Mouse (Mus musculus) heart, postnatal 36 days (tissue): ENCODE measurements around the gene Xxylt1. TPM values are rescaled to one million over a fixed set of nuclear protein-coding genes. Genes with fewer than 3 reads are reported as not detected.
"Not testable (repeated sequence)": the region's sequence is repeated elsewhere in the genome, so short reads cannot be mapped to it uniquely, and the experiment has no call there.

Experiments
- DNase-seq, 2 experiments: peaks; one replicate each; pipeline ENCODE4 v3.0.0; 2021 to 2022
- intact Hi-C: fragments of 180-260 bp; cut with DNase I; formaldehyde crosslinking; loops from one replicate; pipeline ENCODE4 v1.15.1; 2025
- total RNA-seq, 2 experiments: library from RNA; stranded (reverse); gene quantifications; 2 replicates each; pipeline ENCODE4 v1.2.3; 2021

Xxylt1 gene
- total RNA-seq, 2 experiments from 2014 or later: 11.6 to 12.5 TPM

DNA sequence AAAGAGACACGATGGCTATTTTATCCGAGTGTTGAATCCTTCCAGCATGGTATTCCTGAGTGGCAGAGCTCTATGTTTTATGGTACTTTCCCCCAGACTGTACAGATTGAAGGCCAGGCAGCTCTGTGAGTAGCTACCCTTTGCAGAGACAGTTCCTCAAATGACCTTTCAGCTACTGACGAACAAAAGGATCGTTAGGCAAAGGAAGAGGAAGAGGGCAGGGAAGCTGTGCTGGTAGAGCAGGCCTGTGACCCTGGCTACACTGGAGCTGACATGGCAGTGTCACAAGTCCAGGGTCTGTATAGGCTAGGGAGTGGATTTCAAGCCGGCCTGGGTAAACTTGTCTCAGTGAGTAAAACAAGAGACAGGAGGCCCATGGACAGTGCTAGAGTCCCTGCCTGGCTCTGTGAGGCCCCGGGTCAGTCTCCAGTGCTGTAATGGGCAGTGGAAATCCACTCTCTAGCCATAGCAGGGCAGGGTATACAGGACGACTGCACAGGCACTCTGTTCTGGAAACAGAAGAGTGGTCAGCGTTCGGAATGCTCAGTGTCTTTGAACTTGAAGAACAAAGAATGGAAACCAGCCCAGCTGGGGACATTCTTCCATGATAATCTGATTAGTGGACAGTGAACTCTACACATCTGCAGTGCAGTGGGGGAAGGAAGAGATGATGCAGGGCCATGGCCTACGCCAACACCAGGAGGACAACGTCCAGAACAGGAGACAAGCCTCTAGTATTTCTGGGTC lies 51.3 kb downstream of the Xxylt1 start:
- DNase-seq: no peak
- intact Hi-C loops: loop anchor here (2.0 kb wide), 1 partner anchor 37 kb away; no protein-coding TSS in a partner anchor

DNA sequence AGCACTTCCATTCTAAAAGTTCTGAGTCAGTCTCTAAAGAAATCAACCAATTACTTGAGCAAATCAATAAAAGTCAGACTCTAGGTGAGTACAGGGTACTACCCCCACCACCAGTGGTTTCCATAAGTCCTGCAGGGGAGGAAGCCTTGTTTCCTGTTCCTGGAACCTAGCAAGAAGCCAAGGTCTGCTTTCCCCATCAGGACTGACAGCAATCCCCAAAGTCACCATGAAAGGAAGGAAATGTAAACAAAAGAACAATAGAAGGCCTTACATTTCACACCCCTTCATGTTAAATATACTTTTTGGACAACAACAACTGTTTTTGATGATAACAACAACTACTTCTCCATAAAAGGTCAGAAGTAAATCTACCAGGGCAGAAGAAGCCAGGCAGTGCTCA lies 53.6 kb downstream of the Xxylt1 start:
- intact Hi-C loops: loop anchor here (2.0 kb wide), 1 partner anchor 39 kb away; no protein-coding TSS in a partner anchor
- no peak for DNase-seq

DNA sequence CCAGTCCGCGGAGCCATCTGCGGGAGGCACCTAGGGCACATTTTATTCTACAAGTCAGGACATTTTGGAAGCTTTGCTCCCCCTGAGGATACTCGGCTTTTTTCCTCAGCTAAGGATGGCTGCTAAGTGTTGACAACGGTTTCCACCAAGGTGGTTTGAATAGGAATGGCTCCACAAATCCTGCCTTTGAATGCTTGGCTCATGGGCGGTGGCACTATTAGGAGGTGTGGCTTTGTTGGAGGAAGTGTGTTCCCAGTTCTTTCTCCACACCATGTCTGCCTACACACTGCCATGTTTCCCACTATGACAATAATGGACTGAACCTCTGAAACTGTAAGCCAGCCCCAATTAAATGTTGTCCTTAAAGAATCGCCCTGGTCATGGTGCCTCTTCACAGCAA lies 55.7 kb downstream of the Xxylt1 start:
- no peak for DNase-seq
- intact Hi-C loops: loop anchor here (2.0 kb wide), 1 partner anchor 19 kb away; no protein-coding TSS in a partner anchor

DNA sequence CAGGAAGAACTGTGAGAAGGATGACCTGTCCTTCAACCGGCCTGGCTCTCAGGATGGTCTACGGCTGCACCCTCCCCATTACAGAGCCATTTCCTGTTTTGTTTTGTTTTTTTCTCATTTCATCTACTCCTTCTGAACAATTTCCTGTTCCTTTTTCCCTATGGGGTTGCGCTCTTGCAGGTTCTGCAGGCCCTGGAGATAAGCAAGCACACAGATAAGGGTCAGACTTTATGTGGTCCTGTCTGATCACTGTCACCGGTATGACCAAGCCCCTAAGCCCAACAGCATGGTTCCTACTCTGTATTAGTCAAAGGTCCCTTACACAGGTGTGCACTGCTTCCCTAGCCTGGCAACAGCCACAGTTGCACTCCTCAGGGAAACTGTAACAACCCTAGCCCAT lies 56.2 kb downstream of the Xxylt1 start:
- DNase-seq: no peak
- intact Hi-C loops: loop anchor here (2.0 kb wide), 1 partner anchor 18 kb away; no protein-coding TSS in a partner anchor

DNA sequence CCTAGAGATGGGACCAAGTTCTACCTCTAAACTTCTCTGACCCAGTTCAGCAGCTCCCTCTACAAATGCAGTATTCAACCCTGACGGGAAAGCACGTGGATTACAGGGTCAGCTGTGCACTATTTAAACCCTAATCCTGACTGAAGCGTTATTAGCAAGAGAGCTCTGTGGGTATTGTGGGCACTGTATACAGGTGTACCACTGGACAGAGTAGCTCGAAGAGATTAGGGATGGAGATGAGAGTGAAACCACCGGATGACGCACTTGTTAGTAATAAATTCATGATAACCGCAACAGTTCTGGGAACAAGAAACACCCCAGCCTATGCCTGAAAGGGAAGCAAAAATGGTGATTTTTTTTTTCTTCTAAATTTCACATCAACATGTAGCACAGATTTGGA lies 57.0 kb downstream of the Xxylt1 start:
- intact Hi-C loops: loop anchor here (2.0 kb wide), 1 partner anchor 17 kb away; no protein-coding TSS in a partner anchor

DNA sequence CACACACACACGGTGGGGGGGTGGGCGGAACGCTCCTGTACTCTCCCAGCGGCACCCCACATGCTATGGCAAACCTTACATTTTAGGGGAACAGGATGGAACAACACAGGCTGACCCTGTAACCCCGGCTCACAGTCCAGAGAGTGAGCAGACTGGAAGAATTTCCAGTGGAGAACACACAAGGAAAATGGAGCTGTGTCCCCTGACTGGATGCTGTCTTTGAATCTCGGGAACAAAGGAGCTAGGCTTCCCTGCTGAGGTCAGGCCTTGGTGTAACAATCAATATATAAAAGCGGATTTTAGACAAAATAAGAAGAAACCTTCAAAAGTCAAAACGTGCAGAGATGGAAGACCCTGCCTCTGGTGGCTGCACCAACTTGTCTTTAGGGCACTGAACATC lies 57.4 kb downstream of the Xxylt1 start:
- intact Hi-C loops: loop anchor here (2.0 kb wide), 1 partner anchor 17 kb away; no protein-coding TSS in a partner anchor
- DNase-seq: no peak

More for the DNA sequence above, 57.0 kb downstream of the Xxylt1 start:
- no peak for DNase-seq

DNA sequence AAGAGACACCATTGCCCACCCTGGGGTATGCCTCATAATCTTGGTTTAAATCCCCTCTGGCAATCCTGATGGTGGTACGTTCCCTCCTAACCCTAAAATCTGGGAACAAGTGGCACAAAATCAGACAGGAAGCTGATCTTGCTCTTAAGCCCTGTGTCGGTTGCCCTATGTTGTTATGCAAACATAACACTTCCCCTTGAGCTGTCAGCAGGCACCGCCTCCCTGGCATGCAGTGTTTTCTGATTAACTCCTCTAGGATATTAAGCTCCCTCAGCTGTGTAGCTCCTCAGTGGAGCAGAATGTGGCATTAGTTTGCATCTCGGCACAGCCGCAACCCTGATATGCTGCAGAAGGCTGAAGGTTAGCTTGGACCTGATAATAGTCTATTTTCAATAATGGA lies 58.9 kb downstream of the Xxylt1 start:
- intact Hi-C loops: no loop called here
- DNase-seq: peak in 1 of 2 experiments; percentile 42

DNA sequence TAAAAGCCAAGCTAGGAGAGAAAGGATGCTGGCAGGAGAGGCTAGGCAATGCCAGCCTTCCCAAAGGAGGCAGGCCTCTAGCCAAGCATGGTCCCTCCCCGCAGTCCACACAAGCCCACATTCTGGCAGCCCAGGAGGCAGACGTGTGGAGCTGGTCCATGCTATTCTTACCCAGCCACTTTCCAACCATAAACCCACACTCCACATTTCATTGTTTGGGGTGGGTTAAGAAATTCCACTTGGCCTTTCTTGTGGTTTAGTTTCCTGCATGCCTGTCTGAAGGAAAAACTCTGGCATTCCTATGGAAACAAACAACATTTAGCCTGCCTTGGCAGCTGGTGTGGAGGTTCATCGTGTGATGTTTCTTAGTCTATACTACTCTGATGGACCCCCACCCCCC lies 61.7 kb downstream of the Xxylt1 start:
- no peak for DNase-seq

DNA sequence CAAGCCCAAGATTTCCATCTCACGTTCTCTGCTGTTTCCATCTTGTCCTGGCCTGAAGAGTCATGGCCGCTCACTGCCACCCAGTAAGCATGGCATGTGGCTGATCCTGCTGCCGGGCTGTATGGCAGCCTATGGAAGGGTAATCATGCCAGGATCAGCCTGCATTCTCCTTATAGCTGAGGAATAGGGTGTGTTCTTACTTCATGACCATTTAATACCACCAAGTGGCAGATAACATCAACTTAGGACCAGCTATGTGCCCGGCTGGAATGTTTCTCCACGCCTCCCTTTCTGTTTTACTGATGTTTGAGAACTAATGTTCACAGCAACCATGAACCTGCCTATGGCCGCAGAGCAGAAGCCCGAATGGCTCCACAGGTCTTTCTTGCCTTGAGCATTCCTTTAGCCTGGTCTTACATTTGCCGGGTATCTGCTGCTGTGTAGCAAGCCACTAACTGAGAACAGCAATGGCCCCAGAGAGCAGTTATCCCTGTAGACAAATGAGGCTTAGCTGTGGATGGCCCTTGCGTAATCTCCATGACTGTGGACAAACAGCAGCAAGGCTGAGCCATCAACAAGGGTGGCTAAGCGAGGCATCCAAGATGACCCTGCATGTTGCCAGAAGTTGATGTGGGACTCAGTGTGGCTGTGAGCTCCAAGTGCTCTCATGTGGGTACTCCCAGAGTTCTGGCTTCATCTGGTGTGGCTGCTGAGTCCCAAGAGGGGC lies 63.4 kb downstream of the Xxylt1 start:
- intact Hi-C loops: no loop called here
- DNase-seq: no peak

More for the DNA sequence above, 61.7 kb downstream of the Xxylt1 start:
- intact Hi-C loops: no loop called here

DNA sequence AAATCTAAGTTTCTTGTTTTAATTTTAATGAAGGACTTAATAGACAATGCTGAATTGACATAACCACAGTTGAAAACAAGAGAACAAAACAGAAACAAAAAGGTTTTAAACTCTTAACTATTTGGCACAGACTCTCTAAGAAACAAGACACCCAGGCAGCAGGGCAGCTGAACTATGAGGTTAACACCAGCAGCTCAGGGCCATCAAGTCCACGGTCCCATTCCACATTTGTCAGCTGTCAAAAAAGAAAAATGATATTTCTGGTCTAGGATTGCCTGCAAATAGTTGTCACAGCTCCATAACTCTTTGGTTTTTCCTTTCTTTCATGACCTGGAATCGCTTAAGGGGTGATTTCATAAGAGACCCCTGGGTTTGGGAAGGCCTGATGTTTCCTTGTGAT lies 64.6 kb downstream of the Xxylt1 start:
- no peak for DNase-seq
- intact Hi-C loops: no loop called here

DNA sequence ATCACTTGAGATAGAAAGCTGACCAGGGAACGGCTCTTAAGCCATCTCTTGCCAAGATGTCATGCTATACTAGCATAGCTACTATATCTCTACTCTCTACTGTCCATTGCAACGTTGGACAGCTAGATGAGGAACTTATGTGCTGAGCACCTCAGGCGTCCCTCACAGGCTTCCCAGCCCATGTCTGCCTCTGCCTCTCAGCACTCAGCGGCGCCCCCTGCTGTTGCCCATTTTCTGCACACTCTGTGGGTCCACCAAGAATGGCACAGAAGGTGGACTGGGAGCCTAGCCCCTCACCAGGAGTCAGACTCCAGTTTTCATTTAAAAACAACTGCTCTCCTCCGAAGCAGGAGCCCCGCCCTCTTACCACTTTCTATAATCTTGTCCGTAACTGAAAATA lies 65.1 kb downstream of the Xxylt1 start:
- intact Hi-C loops: no loop called here
- peak in 1 of 2 experiments; percentile 65 for DNase-seq

DNA sequence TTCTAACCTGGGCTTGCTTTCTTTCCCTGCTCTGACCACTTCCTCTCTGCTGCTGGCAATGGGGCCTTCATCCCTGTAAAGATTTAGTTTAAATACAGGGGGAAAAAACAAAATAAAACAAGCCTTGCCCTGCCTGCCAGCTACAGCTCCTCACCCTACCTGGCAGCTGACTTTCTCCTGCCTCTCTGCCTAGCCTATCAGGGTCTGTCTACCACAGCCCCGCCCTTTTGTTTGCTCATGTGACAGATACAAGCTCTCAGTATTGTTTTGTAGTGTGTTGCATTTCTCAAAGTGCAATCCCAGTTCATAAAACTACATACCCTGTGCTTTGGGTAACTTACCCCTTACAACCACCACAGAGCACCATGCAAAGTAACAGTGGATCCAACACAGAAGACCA lies 66.0 kb downstream of the Xxylt1 start:
- no peak for DNase-seq
- intact Hi-C loops: no loop called here

DNA sequence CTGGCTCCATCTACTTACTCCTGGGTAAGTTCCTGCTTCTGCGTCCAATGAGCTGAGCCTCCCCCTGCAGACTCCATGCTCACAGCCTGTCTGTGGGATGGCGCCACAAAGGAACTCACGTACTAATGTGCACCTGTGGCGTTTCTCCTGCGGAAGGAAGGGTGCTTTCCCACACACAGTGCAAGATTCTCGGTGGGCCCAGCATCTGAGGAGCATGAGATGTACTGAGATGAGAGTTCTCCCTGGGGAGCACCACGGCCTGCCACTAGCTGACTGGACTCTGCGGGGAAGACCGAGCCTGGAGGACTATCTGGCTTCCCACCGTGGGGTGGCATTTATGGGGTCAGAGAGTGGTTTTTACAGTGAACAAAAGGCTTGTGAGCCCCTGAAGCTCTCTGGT lies 69.0 kb downstream of the Xxylt1 start:
- intact Hi-C loops: no loop called here
- DNase-seq: no peak

DNA sequence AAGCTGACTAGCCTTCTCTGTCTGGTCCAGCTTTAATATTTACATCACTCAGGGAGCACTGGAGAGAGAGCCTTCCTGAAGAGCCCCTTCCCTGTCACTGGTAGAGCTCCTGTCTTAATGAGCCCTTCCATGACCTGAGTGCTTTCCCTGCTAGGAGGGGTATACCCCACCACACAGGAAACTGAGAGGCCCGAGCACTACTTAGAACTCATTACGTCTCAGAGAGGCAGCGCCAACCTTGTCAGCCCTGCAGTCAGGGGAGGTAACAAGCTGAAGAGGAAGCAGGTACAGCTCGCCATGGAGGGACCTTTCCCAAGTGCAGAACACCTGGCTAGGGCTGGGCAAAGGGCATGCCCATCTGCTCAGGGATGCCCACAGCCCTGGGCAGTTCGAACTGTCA lies 70.8 kb downstream of the Xxylt1 start:
- DNase-seq: no peak
- intact Hi-C loops: no loop called here

DNA sequence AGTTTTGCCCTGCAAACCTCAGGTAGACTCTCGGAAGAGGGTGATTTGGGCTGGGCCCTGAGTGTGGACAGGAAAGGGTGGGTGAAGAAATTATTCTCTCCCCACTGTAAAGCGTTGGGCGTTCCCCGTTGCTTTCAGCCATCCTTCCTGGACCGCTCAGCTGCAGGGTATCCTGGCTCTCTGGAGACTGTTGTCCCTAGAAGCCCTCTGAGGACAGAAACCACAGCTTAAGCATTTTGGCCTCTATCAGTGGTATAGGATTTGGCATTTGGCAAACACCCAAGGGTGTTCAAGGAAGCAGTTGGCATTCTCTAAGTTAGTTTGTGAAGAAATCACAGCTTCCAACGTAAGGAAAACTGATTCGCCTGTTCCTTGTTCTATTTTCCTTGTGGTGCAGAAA lies 72.9 kb downstream of the Xxylt1 start:
- intact Hi-C loops: loop anchor here (5.0 kb wide), 1 partner anchor 59 kb away; no protein-coding TSS in a partner anchor
- peak in 1 of 2 experiments; percentile 40 for DNase-seq

DNA sequence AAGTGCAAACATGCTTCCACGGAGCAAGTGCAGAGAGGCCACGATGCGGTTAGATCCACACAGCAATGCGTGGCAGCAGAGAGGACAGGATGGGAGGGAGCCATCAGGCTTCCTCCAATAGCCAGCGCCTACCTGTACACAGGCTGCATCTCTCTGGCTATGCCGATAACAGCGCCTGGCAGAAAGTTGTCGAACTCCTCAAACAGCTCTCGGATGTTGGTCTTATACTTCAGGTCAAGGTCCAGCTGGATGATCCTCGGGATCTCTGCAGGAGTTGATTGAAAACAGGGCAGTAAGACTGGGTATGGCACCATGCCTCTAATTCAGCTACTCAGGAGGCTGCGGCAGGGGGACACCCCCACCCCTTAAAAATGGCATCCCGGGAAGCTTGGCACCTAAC lies 73.7 kb downstream of the Xxylt1 start:
- peak in 1 of 2 experiments; percentile 28 for DNase-seq
- intact Hi-C loops: loop anchor here (2.0 to 5.0 kb wide), 2 partner anchors 17 to 60 kb away; no protein-coding TSS in a partner anchor

DNA sequence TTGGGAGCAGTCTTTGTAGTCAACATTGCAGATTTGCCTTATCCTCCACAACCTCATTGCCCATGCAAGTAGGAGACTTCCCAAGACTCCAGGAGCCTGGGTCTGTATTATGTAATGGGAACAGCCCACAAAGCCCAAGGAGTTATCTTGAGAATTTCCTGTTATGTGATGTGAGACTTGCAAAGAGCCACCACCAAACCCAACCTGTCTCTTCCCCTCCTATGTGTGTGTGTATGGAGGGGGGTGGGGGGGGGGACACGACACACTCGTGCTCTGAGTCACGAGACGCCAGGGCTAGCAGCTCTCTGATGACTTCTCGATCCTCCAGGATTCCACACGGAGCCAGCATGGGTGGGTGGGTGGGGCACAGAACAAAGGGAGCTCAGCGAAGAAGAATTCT lies 75.5 kb downstream of the Xxylt1 start:
- DNase-seq: peak in 1 of 2 experiments; percentile 19
- intact Hi-C loops: loop anchor here (2.0 to 5.0 kb wide), 2 partner anchors 19 to 62 kb away; no protein-coding TSS in a partner anchor

DNA sequence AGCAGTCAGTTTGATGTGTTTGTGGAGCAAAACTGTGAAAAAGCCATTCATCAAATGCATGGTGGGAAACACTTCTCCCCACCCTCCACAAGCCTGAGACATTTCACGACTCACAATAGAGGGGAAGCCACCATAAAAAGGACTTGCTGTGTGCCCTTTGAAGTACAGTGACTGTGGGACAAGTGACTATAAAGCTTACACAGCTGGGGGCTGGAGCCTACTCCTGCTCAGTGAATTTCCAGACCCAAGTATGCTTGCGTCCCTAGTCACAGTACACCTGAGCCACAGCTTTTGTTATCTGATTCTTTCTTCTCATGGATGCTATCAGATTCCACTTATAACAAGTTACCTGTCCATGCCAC lies 76.9 kb downstream of the Xxylt1 start:
- DNase-seq: no peak
- intact Hi-C loops: no loop called here

DNA sequence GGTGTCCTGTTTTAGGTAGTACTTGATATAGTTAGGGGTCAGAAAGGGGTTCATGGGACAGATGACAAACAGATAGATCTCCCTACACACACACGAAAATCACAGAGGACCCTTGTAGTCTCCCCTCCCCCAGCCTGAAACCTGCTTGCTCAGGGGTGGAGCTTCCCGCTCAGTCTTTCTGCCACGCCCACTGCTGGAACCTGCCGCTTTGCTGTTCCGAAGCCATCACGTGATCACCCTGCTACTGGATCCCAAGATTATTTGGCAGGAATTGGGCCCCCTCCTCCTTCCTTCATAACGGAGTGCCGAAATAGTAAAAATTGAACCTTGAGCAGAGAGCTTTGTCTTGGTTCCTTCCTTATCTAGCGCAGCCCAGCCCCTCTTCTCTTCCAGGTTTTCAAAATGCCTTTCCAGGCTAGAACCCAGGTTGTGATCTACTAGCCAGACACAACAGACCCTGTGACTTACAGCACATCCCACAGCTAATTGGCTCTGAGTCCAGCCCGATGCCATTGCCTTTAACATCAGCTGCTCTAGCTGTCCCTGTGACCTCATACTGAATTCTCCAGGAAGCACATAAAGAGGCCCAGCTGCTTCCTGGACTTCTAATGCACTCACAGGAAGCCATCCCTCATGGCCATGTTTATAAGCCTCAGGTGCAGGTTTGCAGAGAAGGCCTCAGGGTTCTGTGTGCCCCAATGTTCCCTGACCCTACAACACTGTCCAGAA lies 77.5 kb downstream of the Xxylt1 start:
- intact Hi-C loops: not testable (repeated sequence)
- DNase-seq: peak; percentile 62 to 63

DNA sequence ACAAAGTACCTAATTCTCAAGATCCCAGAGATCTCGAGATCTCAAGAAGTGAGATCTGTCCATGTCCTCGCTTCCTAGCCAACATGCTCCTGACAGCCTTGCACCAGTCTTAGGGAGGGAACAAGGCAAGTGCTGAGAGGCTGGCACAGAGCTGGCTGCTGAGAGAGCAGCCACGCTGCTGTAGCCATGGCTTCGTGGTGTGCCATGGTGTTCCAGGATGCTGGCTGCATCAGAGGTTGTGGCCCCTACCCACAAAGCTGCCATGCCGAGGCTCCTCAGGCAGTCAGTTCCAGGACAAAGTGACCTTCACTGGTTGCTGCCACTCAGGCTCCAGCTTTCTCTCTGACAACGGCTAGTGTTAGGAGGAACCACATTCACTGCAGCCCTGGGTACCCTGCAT lies 78.3 kb downstream of the Xxylt1 start:
- DNase-seq: peak in 1 of 2 experiments; percentile 23
- intact Hi-C loops: no loop called here

DNA sequence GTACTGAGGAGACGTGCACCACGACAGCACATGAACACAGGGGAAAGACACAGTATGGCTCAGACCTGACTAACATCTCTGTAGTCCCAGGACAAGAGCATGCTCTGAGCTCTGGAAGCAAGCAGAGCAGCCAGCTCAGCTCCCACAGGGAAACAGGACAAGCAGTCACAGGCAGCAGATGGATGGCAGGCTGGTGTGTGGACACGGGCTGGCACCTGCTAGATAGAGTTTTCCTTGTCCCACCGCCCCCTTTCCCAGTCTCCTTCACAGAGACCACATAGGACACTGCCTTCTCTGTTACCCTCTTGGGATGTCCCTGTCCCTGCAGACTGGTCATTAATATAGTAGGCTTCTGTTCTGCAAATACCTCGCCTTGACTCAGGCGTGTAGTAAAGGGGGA lies 79.1 kb downstream of the Xxylt1 start:
- DNase-seq: no peak
- intact Hi-C loops: no loop called here
